21 mouse cellular contexts compared by ENCODE assay signal in genomic region chr11:107321819-107322218, GRCm38 (mm10).
A peak's percentile ranks its signal among the peaks of the same experiment; 100 is the strongest.
DNase-seq lines count a peak whose midpoint lies in the region; ATAC-seq and TF ChIP-seq lines count a peak whose summit lies in the region.
"Had no signal": no experiment of that assay in that cellular context is flagged by ENCODE, and none has a peak within 500 bp of the region (broad histone marks: within the 10 kb centered on the region; RNA-seq: fewer than 3 reads in every experiment).

No protein-coding gene starts in this region.

- WGBS in forebrain, postnatal 0 days = 94% methylated on average over 3 of the region's 3 CpGs
- 97% methylated on average over 3 of the region's 3 CpGs for WGBS in forebrain, embryonic 16.5 days
- WGBS in liver, embryonic 14.5 days (ENCODE audit: insufficient replicate concordance) = 81% methylated on average over 3 of the region's 3 CpGs
- 88% methylated on average over 3 of the region's 3 CpGs for whole genome bisulfite sequencing in liver, embryonic 12.5 days (ENCODE audit: insufficient replicate concordance)
- WGBS in heart, embryonic 10.5 days = 96% methylated on average over 3 of the region's 3 CpGs

- no peaks in the 10 kb centered on the region for H3K4me1 ChIP-seq in forebrain, postnatal 0 days (ENCODE audit: insufficient read depth)
- H3K4me1 ChIP-seq in forebrain, embryonic 16.5 days (replicated peaks; ENCODE audit: control insufficient read depth, insufficient read depth, low read length) = peaks cover 12% of the 10 kb centered on the region
- H3K4me1 ChIP-seq in liver, embryonic 14.5 days (replicated peaks; ENCODE audit: control insufficient read depth in 2 of 2, insufficient read depth in 2 of 2, low read length in 1 of 2) = 0 out of 4 replicates have a peak, but pooled peaks cover 0 to 8% of the 10 kb centered on the region in 2 experiments
- peaks cover 11% of the 10 kb centered on the region for H3K4me1 ChIP-seq in liver, embryonic 12.5 days
- no peaks in the 10 kb centered on the region for H3K4me1 ChIP-seq in MEL (ENCODE audit: control insufficient read depth in 1 of 2, insufficient read depth in 2 of 2, low read length in 2 of 2)
- peaks cover 25% of the 10 kb centered on the region for H3K4me1 ChIP-seq in heart, embryonic 10.5 days
- H3K4me1 ChIP-seq: embryonic facial prominence, embryonic 12.5 days; intestine, embryonic 15.5 days had no signal

- no peak overlapping the region for H3K4me3 ChIP-seq in forebrain, postnatal 0 days (ENCODE audit: low read depth, low read length)
- H3K4me3 ChIP-seq in forebrain, embryonic 16.5 days (replicated peaks; ENCODE audit: low read length) = no peak overlapping the region
- no peak overlapping the region for H3K4me3 ChIP-seq in liver, embryonic 14.5 days (ENCODE audit: insufficient read depth in 1 of 2, low read depth in 2 of 2, low read length in 2 of 2)
- no peak overlapping the region for H3K4me3 ChIP-seq in liver, embryonic 12.5 days
- no peak overlapping the region for H3K4me3 ChIP-seq in MEL (ENCODE audit: control insufficient read depth in 1 of 2, insufficient read depth in 1 of 2, low read depth in 2 of 2, low read length in 2 of 2)
- H3K4me3 ChIP-seq in heart, embryonic 10.5 days = no peak overlapping the region
- H3K4me3 ChIP-seq: embryonic facial prominence, embryonic 12.5 days; forebrain, embryonic 15.5 days; heart, embryonic 13.5 days; hindbrain, embryonic 13.5 days; intestine, embryonic 15.5 days had no signal

- intact Hi-C loops in heart, postnatal 10 days (cut with DNase I) = no loop called here

- H3K9me3 ChIP-seq in forebrain, postnatal 0 days (ENCODE audit: low read length) = no peaks in the 10 kb centered on the region
- H3K9me3 ChIP-seq in forebrain, embryonic 16.5 days (ENCODE audit: control insufficient read depth, low read length) = no peaks in the 10 kb centered on the region
- H3K9me3 ChIP-seq in liver, embryonic 14.5 days (ENCODE audit: control insufficient read depth, low read length) = no peaks in the 10 kb centered on the region
- H3K9me3 ChIP-seq in liver, embryonic 12.5 days (replicated peaks) = no peaks in the 10 kb centered on the region
- H3K9me3 ChIP-seq in MEL (replicated peaks; ENCODE audit: insufficient read depth, low read length) = no peaks in the 10 kb centered on the region
- H3K9me3 ChIP-seq in heart, embryonic 10.5 days = no peaks in the 10 kb centered on the region
- H3K9me3 ChIP-seq: embryonic facial prominence, embryonic 12.5 days; forebrain, embryonic 15.5 days; G1E; heart, embryonic 13.5 days; hindbrain, embryonic 13.5 days; intestine, embryonic 15.5 days had no signal

- no peaks in the 10 kb centered on the region for H3K79me2 ChIP-seq in MEL (ENCODE audit: control insufficient read depth, insufficient read depth, low read length, poor library complexity)

- no peak overlapping the region for H3K4me2 ChIP-seq in forebrain, postnatal 0 days (ENCODE audit: low read depth)
- H3K4me2 ChIP-seq in forebrain, embryonic 16.5 days (ENCODE audit: low read length) = no peak overlapping the region
- H3K4me2 ChIP-seq in liver, embryonic 14.5 days (ENCODE audit: low read depth) = no peak overlapping the region
- H3K4me2 ChIP-seq in liver, embryonic 12.5 days = no peak overlapping the region
- H3K4me2 ChIP-seq: embryonic facial prominence, embryonic 12.5 days; forebrain, embryonic 15.5 days; heart, embryonic 13.5 days; hindbrain, embryonic 13.5 days; intestine, embryonic 15.5 days had no signal

- H3K9ac ChIP-seq in forebrain, postnatal 0 days = no peak overlapping the region
- H3K9ac ChIP-seq in forebrain, embryonic 16.5 days (replicated peaks; ENCODE audit: low read depth, low read length) = no peak overlapping the region
- no peak overlapping the region for H3K9ac ChIP-seq in liver, embryonic 14.5 days (replicated peaks)
- no peak overlapping the region for H3K9ac ChIP-seq in liver, embryonic 12.5 days
- H3K9ac ChIP-seq in MEL (ENCODE audit: control insufficient read depth, low read depth, low read length, poor library complexity, severe bottlenecking) = no peak overlapping the region
- H3K9ac ChIP-seq: embryonic facial prominence, embryonic 12.5 days; forebrain, embryonic 15.5 days; heart, embryonic 13.5 days; hindbrain, embryonic 13.5 days; intestine, embryonic 15.5 days had no signal

- TF ChIP-seq EP300 in liver, embryonic 14.5 days (IDR thresholded peaks at IDR 0.05; ENCODE audit: low read depth) = no peak
- no peak for TF ChIP-seq EP300 in MEL (IDR thresholded peaks at IDR 0.05; ENCODE audit: low read depth in 1 of 2, low read length in 2 of 2)

- TF ChIP-seq CTCF in forebrain, postnatal 0 days (IDR thresholded peaks at IDR 0.05; ENCODE audit: low read depth) = 0 out of 2 replicates have a peak, but pooled peaks have one; percentile 16
- peak; percentile 30; the same call in 1 of the 2 replicates for TF ChIP-seq CTCF in liver, embryonic 14.5 days (IDR thresholded peaks at IDR 0.05; ENCODE audit: low read depth)
- TF ChIP-seq CTCF in MEL (IDR thresholded peaks at IDR 0.05 in 2 of 3, conservative IDR thresholded peaks at IDR 0.05 in 1 of 3; ENCODE audit: control insufficient read depth in 1 of 3, insufficient read depth in 1 of 3, low read depth in 2 of 3, low read length in 3 of 3, poor library complexity in 1 of 3, severe bottlenecking in 1 of 3) = peak in 2 of 3 experiments; percentile 35 to 48; a peak in 4 of 6 replicates

- no peak overlapping the region for H3K27ac ChIP-seq in forebrain, postnatal 0 days (ENCODE audit: low read depth, low read length)
- H3K27ac ChIP-seq in forebrain, embryonic 16.5 days (ENCODE audit: low read length) = no peak overlapping the region
- H3K27ac ChIP-seq in liver, embryonic 14.5 days = no peak overlapping the region
- H3K27ac ChIP-seq in liver, embryonic 12.5 days = no peak overlapping the region
- H3K27ac ChIP-seq in MEL (ENCODE audit: control insufficient read depth, low read depth, low read length) = no peak overlapping the region
- H3K27ac ChIP-seq in heart, embryonic 10.5 days = no peak overlapping the region
- H3K27ac ChIP-seq: embryonic facial prominence, embryonic 12.5 days; forebrain, embryonic 15.5 days; heart, embryonic 13.5 days; hindbrain, embryonic 13.5 days; intestine, embryonic 15.5 days had no signal

- TF ChIP-seq RAD21 in MEL (IDR thresholded peaks at IDR 0.05; ENCODE audit: low read depth, low read length) = peak; percentile 36; the same call in 1 of the 2 replicates

- H3K36me3 ChIP-seq in forebrain, postnatal 0 days (ENCODE audit: insufficient read depth) = no peaks in the 10 kb centered on the region
- H3K36me3 ChIP-seq in forebrain, embryonic 16.5 days (ENCODE audit: control insufficient read depth, insufficient read depth) = no peaks in the 10 kb centered on the region
- H3K36me3 ChIP-seq in liver, embryonic 14.5 days (replicated peaks; ENCODE audit: control insufficient read depth, insufficient read depth, low read depth) = no peaks in the 10 kb centered on the region
- H3K36me3 ChIP-seq in liver, embryonic 12.5 days = peaks cover 12% of the 10 kb centered on the region; the same call in 1 of the 2 replicates
- H3K36me3 ChIP-seq in MEL (ENCODE audit: control insufficient read depth in 1 of 2, insufficient read depth in 2 of 2, low read length in 2 of 2) = peaks cover 0 to 14% of the 10 kb centered on the region in 2 experiments; a peak in 2 of 4 replicates
- H3K36me3 ChIP-seq in heart, embryonic 10.5 days = no peaks in the 10 kb centered on the region; the same call in 1 of the 2 replicates
- H3K36me3 ChIP-seq: forebrain, embryonic 15.5 days; intestine, embryonic 15.5 days had no signal

- TF ChIP-seq POLR2A in MEL (IDR thresholded peaks at IDR 0.05; ENCODE audit: control insufficient read depth in 1 of 2, insufficient read depth in 1 of 2, low read depth in 1 of 2, low read length in 2 of 2, poor library complexity in 1 of 2) = no peak

- no peak for ATAC-seq in forebrain, postnatal 0 days
- ATAC-seq in forebrain, embryonic 16.5 days = no peak
- ATAC-seq in liver, embryonic 14.5 days (ENCODE audit: insufficient read depth) = no peak
- no peak for ATAC-seq in liver, embryonic 12.5 days
- ATAC-seq: forebrain, embryonic 15.5 days; intestine, embryonic 15.5 days had no signal

- H3K27me3 ChIP-seq in forebrain, postnatal 0 days (ENCODE audit: insufficient read depth, low read length) = no peaks in the 10 kb centered on the region
- no peaks in the 10 kb centered on the region for H3K27me3 ChIP-seq in forebrain, embryonic 16.5 days (replicated peaks; ENCODE audit: control insufficient read depth, insufficient read depth, low read length)
- no peaks in the 10 kb centered on the region for H3K27me3 ChIP-seq in liver, embryonic 14.5 days (ENCODE audit: control insufficient read depth, insufficient read depth, low read length)
- H3K27me3 ChIP-seq in liver, embryonic 12.5 days (replicated peaks) = no peaks in the 10 kb centered on the region
- H3K27me3 ChIP-seq in MEL (ENCODE audit: control insufficient read depth in 1 of 2, insufficient read depth in 2 of 2, low read length in 2 of 2) = no peaks in the 10 kb centered on the region
- H3K27me3 ChIP-seq in heart, embryonic 10.5 days (ENCODE audit: insufficient read depth, poor library complexity, severe bottlenecking) = no peaks in the 10 kb centered on the region
- H3K27me3 ChIP-seq: CH12.LX; embryonic facial prominence, embryonic 12.5 days; forebrain, embryonic 15.5 days; heart, embryonic 13.5 days; hindbrain, embryonic 13.5 days; intestine, embryonic 15.5 days had no signal

- no peak for DNase-seq in forebrain, postnatal 0 days
- DNase-seq in liver, embryonic 14.5 days (ENCODE audit: low read depth in 3 of 3, low spot score in 3 of 3) = no peak
- DNase-seq in 416B (ENCODE audit: low read depth) (peak; percentile 45), MEL (ENCODE audit: low read depth, low spot score) (peak; percentile 37)
- DNase-seq in heart, embryonic 10.5 days (ENCODE audit: low spot score) = no peak
- no peak for DNase-seq in heart, postnatal 10 days
- DNase-seq: adrenal gland, adult 2 months; adrenal gland, postnatal 25 days; cerebellum, adult 8-10 months; cerebellum, postnatal 14 days; gastrocnemius, postnatal 14 days; heart, postnatal 4 days had no signal

TF ChIP-seq in MEL, 35 proteins besides CTCF, POLR2A, EP300 and RAD21:
- TF ChIP-seq SMC3 (IDR thresholded peaks at IDR 0.05; ENCODE audit: low read depth, low read length) (peak; percentile 30), NRF1 (IDR thresholded peaks at IDR 0.05; ENCODE audit: insufficient read depth, low read depth, low read length, poor library complexity, severe bottlenecking) (no peak), NELFE (IDR thresholded peaks at IDR 0.05; ENCODE audit: low read depth, low read length) (no peak), TAL1 (IDR thresholded peaks at IDR 0.05; ENCODE audit: low read length) (no peak), E2F4 (IDR thresholded peaks at IDR 0.05; ENCODE audit: borderline replicate concordance, low read depth, low read length) (no peak), ZMIZ1 (IDR thresholded peaks at IDR 0.05; ENCODE audit: low read depth, low read length) (no peak), RCOR1 (IDR thresholded peaks at IDR 0.05; ENCODE audit: low read depth, low read length) (no peak), ZNF384 (IDR thresholded peaks at IDR 0.05; ENCODE audit: low read depth, low read length) (no peak), ZC3H11A (IDR thresholded peaks at IDR 0.05; ENCODE audit: low read depth, low read length) (peak; percentile 38; the same call in 1 of the 2 replicates)

Comparison
In these comparisons a context has a peak if more than half of its experiments do, and no peak if none do; other contexts are left out.
1. DNase-seq: peak in 416B (single experiment) and MEL (single experiment); none in forebrain, postnatal 0 days (single experiment), liver, embryonic 14.5 days (0 of 3), heart, embryonic 10.5 days (single experiment) and heart, postnatal 10 days (0 of 2).
2. Peak in every context shown above with its lines, with median percentiles within 50 percentile points of each other: CTCF ChIP-seq.